Mouse (Mus musculus) G1E (cell line): Measurements from ENCODE around the gene Dpysl5.

Experiments used
- CTCF ChIP-seq: IDR thresholded peaks from 2 replicates; pipeline ENCODE4 v1.5.1; 2012; ENCODE audit warnings: low read depth, low read length, inconsistent platforms, mixed read lengths
- GATA1 ChIP-seq: IDR thresholded peaks from 2 replicates; pipeline ENCODE4 v1.6.1; 2012; ENCODE audit warnings: borderline replicate concordance, low read length, inconsistent platforms, mixed read lengths
- GATA2 ChIP-seq: IDR thresholded peaks from 2 replicates; pipeline ENCODE4 v1.6.1; 2012; ENCODE audit warnings: low read depth, low read length, inconsistent platforms, borderline replicate concordance
- TAL1 ChIP-seq: conservative IDR thresholded peaks from 2 replicates; pipeline ENCODE4 v1.6.1; 2012; ENCODE audit warnings: low read depth, low read length, inconsistent platforms, mixed read lengths

DNA sequence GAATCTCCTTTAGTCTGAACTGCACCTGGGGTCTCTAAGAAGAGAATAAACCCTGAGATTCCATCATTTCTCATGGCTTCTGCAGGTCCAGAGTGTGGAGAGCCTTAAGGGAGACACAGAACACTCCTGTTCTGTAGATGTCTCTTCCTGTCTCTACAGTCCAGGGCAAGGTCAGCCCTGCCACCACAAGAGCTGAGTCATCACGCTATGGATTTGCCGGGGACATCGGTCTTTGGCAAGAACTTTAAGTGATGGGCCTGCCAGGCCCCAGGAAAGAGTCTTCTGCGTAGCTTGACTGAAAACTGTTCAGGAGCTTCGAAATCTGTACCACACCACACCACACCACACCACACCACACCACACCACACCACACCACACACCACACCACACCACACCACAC is 76.0 kb downstream of the Dpysl5 start:
- TF ChIP-seq CTCF (no peak), GATA1 (no peak), TAL1 (no peak), GATA2 (no peak)
